Mouse (Mus musculus) heart, embryonic 11.5 days (tissue): ENCODE data around the gene Vat1. TPM values are rescaled to one million over a fixed set of nuclear protein-coding genes. Genes with fewer than 3 reads are reported as not detected.
"Not testable (repeated sequence)": the region's sequence is repeated elsewhere in the genome, so short reads cannot be mapped to it uniquely, and the experiment has no call there.

Experiments used
- ATAC-seq: fragments of 200-750 bp; cut with Nextera tagmentation; replicated peaks from 2 replicates; pipeline ENCODE4 v1.8.0; 2017; ENCODE audit warnings: moderate library complexity; ENCODE audit not compliant: insufficient number of reproducible peaks, low FRiP score, low TSS enrichment
- H3K27ac ChIP-seq: fragments of 300-500 bp; sonication (generic); 2 replicates; pipeline ENCODE4 v1.5.1; 2014; ENCODE audit warnings: mild to moderate bottlenecking, low read depth, low read length
- H3K27me3 ChIP-seq: fragments of 300-500 bp; sonication (generic); 2 replicates; pipeline ENCODE4 v1.6.1; 2014; ENCODE audit warnings: mild to moderate bottlenecking, low read length, mixed read lengths; ENCODE audit not compliant: control insufficient read depth, insufficient read depth
- H3K36me3 ChIP-seq: fragments of 300-500 bp; sonication (generic); 2 replicates; pipeline ENCODE4 v1.6.1; 2014; ENCODE audit warnings: mild to moderate bottlenecking, low read length, moderate library complexity, mixed read lengths; ENCODE audit not compliant: control insufficient read depth, insufficient read depth
- H3K4me1 ChIP-seq: fragments of 300-500 bp; sonication (generic); 2 replicates; pipeline ENCODE4 v1.6.1; 2014; ENCODE audit warnings: low read length; ENCODE audit not compliant: control insufficient read depth, insufficient read depth
- H3K4me2 ChIP-seq: fragments of 300-500 bp; sonication (generic); 2 replicates; pipeline ENCODE4 v1.6.1; 2014; ENCODE audit warnings: mild to moderate bottlenecking, moderate library complexity
- H3K4me3 ChIP-seq: fragments of 300-500 bp; sonication (generic); 2 replicates; pipeline ENCODE4 v1.5.1; 2014; ENCODE audit warnings: low read depth, low read length
- H3K9ac ChIP-seq: fragments of 300-500 bp; sonication (generic); 2 replicates; pipeline ENCODE4 v1.6.1; 2014; ENCODE audit warnings: mild to moderate bottlenecking, low read depth, low read length, moderate library complexity
- H3K9me3 ChIP-seq: fragments of 300-500 bp; sonication (generic); replicated peaks from 2 replicates; pipeline ENCODE4 v1.6.1; 2016; ENCODE audit warnings: low read length; ENCODE audit not compliant: control insufficient read depth
- WGBS: fragments of 180-500 bp; shearing (Covaris S2); extraction: QIAGEN DNeasy Blood & Tissue Kit; methylation state at CpG from one replicate; pipeline ENCODE4 v1.1.7; 2014; ENCODE audit not compliant: insufficient replicate concordance; 5-methylcytosine and 5-hydroxymethylcytosine counted together
- polyA plus RNA-seq: library from polyadenylated mRNA; unstranded; fragments of >200 nt; fragmentation: Nextera tagmentation; extraction: Ambion mirVana; gene quantifications from 2 replicates; pipeline ENCODE4 v1.2.1, GENCODE M21; 2014

The Vat1 gene
- polyA plus RNA-seq, 1 experiment from 2014 or later, result 26.5 TPM

DNA sequence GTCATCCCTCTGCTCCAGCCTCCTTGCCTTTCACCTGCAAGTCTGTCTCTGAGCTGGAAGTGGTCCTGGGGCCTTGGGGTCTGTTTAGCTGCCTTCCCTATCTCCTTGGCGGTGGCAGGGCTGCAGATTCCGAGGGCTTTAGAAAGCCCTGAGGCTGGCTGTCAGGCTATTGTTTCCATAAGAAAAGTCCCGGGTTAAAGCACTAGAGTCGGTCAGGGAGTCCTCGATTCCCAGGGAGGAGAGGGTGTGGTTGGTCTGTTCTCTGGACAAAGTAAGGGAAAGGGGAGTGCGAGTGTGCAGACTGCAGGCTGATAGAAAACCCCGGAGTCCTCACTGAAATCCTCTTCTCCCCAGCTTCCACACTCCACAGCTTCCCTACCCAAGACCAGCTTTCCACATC lies 4.2 kb upstream of the Vat1 start:
- Histone ChIP-seq H3K27ac (peak overlapping the region; percentile 2; the same call in 1 of the 2 replicates), H3K9ac (peak overlapping the region; percentile 46; the same call in 1 of the 2 replicates), H3K4me1 (peaks cover 24% of the 10 kb centered on the region), H3K27me3 (no peaks in the 10 kb centered on the region), H3K4me2 (peak overlapping the region; percentile 29; the same call in 1 of the 2 replicates), H3K9me3 (no peaks in the 10 kb centered on the region), H3K36me3 (no peaks in the 10 kb centered on the region), H3K4me3 (no peak overlapping the region)
- WGBS, result 22% methylated on average over 7 of the region's 7 CpGs
- no peak for ATAC-seq

DNA sequence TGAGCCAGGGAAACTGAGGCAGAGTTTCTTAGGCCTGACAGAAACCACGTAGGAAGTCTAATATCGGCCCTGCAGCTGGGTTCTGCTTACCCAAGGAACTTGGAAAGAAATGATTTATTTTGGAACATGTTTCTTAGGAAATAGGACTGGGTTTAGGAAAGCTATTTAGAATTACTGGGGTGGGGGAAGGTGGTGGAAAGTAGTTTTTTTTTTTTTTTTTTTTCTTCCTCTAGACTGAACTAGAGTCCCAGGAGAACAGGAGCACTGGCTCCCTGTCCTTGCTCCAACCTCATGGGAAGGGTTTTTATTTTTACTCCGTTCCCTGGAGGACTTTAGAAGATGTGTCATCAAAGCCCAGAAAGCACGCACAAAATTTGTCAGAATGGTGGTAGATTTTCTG lies 3.1 kb upstream of the Vat1 start:
- Histone ChIP-seq H3K27ac (no peak overlapping the region), H3K4me1 (peaks cover 27% of the 10 kb centered on the region), H3K9ac (peak overlapping the region; percentile 83; the same call in 1 of the 2 replicates)

GRCm38 (mm10) chr11:101468731-101469130 lies 2.7 kb upstream of the Vat1 start:
- ATAC-seq, result no peak
- Histone ChIP-seq H3K36me3 (no peaks in the 10 kb centered on the region), H3K4me1 (peaks cover 32% of the 10 kb centered on the region), H3K27ac (peak overlapping the region; percentile 57), H3K9me3 (no peaks in the 10 kb centered on the region), H3K4me2 (peak overlapping the region; percentile 98), H3K9ac (peak overlapping the region; percentile 83), H3K4me3 (peak overlapping the region; percentile 68), H3K27me3 (no peaks in the 10 kb centered on the region)
- WGBS, result 5% methylated on average over 13 of the region's 13 CpGs

More for the DNA sequence above, 3.1 kb upstream of the Vat1 start:
- H3K4me3 ChIP-seq, result peak overlapping the region; percentile 68
- WGBS, result 61% methylated on average over 4 of the region's 4 CpGs
- no peaks in the 10 kb centered on the region for H3K9me3 ChIP-seq
- peak overlapping the region; percentile 98 for H3K4me2 ChIP-seq
- H3K27me3 ChIP-seq, result no peaks in the 10 kb centered on the region
- H3K36me3 ChIP-seq, result no peaks in the 10 kb centered on the region
- ATAC-seq, result no peak

- Histone ChIP-seq H3K4me2 (peak overlapping the region; percentile 98), H3K27me3 (no peaks in the 10 kb centered on the region), H3K4me1 (peaks cover 36% of the 10 kb centered on the region), H3K36me3 (no peaks in the 10 kb centered on the region), H3K27ac (peak overlapping the region; percentile 57), H3K9me3 (no peaks in the 10 kb centered on the region), H3K4me3 (peak overlapping the region; percentile 68), H3K9ac (peak overlapping the region; percentile 83)
- under 1% methylated on average over 28 of the region's 31 CpGs for WGBS
- peak; percentile 15 for ATAC-seq
These were observed 2.2 kb upstream of the Vat1 start for GRCm38 (mm10) chr11:101468263-101468688.

DNA sequence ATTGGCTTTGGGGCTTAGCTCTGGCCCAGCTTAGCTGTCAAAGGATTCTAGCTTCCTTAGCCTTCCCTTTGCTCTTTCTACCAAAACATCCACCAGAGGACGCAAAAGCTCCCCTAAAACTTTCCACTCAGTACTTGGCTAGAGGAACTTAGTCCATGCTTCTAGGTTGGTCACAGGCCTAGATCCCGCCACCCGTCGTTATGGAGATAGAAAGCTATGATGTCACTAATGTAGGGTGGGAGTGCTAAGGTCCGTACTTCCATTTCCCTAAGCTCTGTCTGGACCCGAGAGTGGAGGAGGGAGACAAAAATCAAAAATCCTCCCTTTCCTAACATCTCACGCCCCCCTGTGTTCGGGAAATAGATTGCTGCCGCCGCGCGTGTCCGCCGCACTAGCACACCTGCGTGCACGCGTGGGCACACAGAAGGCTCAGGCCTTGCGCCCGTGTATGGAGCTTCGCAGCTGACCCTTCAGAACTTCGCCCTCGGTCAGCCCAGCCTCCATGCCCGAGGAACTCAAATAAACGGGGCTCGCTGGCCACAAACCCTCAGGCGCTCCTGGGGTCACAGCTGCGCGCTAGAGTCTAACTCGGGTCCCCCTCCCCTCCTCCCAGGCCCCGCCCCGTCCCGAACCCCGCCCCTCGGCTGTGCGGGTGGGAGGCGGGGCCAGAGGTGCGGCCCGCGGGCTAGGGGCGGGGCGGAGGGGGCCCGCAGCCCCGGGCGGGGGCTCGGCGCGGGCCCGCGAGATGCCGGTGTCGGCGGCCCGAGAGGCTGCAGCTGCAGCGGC lies 1.6 kb upstream of the Vat1 start:
- Histone ChIP-seq H3K27me3 (no peaks in the 10 kb centered on the region), H3K27ac (peak overlapping the region; percentile 57), H3K9ac (peak overlapping the region; percentile 83), H3K4me2 (peak overlapping the region; percentile 98), H3K4me1 (peaks cover 40% of the 10 kb centered on the region), H3K9me3 (no peaks in the 10 kb centered on the region), H3K36me3 (no peaks in the 10 kb centered on the region), H3K4me3 (peak overlapping the region; percentile 68)
- ATAC-seq, result peak; percentile 75
- under 1% methylated on average over 41 of the region's 54 CpGs for WGBS

DNA sequence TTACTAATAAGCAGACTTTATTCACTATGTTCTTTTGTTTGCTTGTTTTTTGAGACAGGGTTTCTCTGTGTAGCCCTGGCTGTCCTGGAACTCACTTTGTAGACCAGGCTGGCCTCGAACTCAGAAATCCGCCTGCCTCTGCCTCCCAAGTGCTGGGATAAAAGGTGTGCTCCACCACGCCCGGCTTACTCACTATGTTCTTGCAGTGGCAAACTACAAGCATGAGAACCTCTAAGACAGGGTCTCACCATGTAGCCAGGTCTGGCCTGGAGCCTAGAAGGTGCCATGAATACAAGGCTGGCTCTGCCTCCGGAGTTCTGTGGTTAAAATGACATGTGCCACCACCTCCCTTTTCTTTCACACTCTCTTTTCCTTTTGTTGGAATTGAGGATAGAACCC lies 521 bp upstream of the Vat1 start:
- not testable (repeated sequence) for H3K9ac ChIP-seq, ATAC-seq, H3K9me3 ChIP-seq, H3K27ac ChIP-seq, H3K36me3 ChIP-seq, H3K27me3 ChIP-seq
- H3K4me3 ChIP-seq, result peak overlapping the region; percentile 61
- WGBS, result 58% methylated on average over 5 of the region's 5 CpGs
- peak overlapping the region; percentile 97 for H3K4me2 ChIP-seq
- peaks cover 34% of the 10 kb centered on the region for H3K4me1 ChIP-seq

- Histone ChIP-seq H3K4me2 (peak overlapping the region; percentile 97), H3K36me3 (0 out of 2 replicates have a peak, but pooled peaks cover 4% of the 10 kb centered on the region), H3K9me3 (no peaks in the 10 kb centered on the region), H3K4me1 (peaks cover 34% of the 10 kb centered on the region), H3K27me3 (no peaks in the 10 kb centered on the region), H3K27ac (peak overlapping the region; percentile 81), H3K9ac (peak overlapping the region; percentile 84), H3K4me3 (peak overlapping the region; percentile 61)
- under 1% methylated on average over 51 of the region's 51 CpGs for WGBS
- ATAC-seq, result peak; percentile 46
These were observed 745 bp downstream of the Vat1 start for GRCm38 (mm10) chr11:101465101-101465868.

GRCm38 (mm10) chr11:101464211-101465100 lies 1.6 kb downstream of the Vat1 start, which contains the start of gene Rnd2:
Gene Rnd2, plus strand, starts transcription at chr11:101464999.
- no peak for ATAC-seq
- H3K4me1 ChIP-seq, result peaks cover 36% of the 10 kb centered on the region
- 10% methylated on average over 12 of the region's 12 CpGs for WGBS

More at GRCm38 (mm10) chr11:101464211-101465100, 1.6 kb downstream of the Vat1 start, which contains the start of gene Rnd2:
- Histone ChIP-seq H3K9me3 (no peaks in the 10 kb centered on the region), H3K4me3 (peak within 1 kb of the TSS; percentile 61), H3K36me3 (0 out of 2 replicates have a peak, but pooled peaks cover 6% of the 10 kb centered on the region), H3K27me3 (no peaks in the 10 kb centered on the region), H3K4me2 (peak within 1 kb of the TSS; percentile 97), H3K27ac (peak within 1 kb of the TSS; percentile 81), H3K9ac (peak within 1 kb of the TSS; percentile 84)
